Comparison of ENCODE assay signal across 8 mouse cellular contexts in the genomic region with DNA sequence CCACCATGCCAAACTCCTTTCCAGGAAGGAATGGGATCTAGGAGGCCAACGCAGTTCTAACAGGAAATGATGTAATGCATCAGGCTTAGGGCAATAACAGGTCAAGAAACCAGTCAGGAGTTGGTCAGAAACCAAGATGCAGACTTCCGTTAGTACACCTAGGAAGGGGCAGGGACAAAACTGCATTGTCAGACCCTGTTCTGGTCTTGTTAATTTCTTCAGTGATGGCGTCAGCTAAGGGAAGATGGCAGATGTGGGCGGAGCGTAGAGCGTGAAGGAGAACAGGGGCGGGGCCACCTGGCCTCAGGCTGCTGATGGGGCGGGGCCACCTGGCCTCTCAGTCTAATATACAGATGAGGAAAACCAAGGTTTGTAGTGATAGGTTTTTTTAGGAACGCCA. TPM values are rescaled to one million over a fixed set of nuclear protein-coding genes. Genes with fewer than 3 reads are reported as not detected.
DNase-seq lines count a peak whose midpoint lies in the region; ATAC-seq and TF ChIP-seq lines count a peak whose summit lies in the region.

No protein-coding gene starts in this region.

- peak; percentile 35 to 63; a peak in 3 of 4 replicates for ATAC-seq in hematopoietic stem cell, adult 5-6 weeks (replicated peaks in 1 of 2; ENCODE audit: insufficient read depth in 1 of 2, low FRiP score in 2 of 2, low TSS enrichment in 1 of 2, low read depth in 1 of 2, poor library complexity in 2 of 2, severe bottlenecking in 2 of 2)
- ATAC-seq in liver, embryonic 14.5 days (ENCODE audit: insufficient read depth): no peak; the same call in 1 of the 2 replicates
- ATAC-seq in stomach, postnatal 0 days (ENCODE audit: low FRiP score, low TSS enrichment): peak; percentile 16; the same call in 1 of the 2 replicates
- no peak for ATAC-seq in frontal cortex, adult (ENCODE audit: low TSS enrichment)

- DNase-seq in embryo, embryonic 10.5 days (ENCODE audit: low spot score): peak; percentile 59
- no peak for DNase-seq in embryo, embryonic 10 days (ENCODE audit: low spot score)
- DNase-seq in embryo, embryonic 11 days: peak; percentile 60
- DNase-seq in liver, embryonic 14.5 days (ENCODE audit: low read depth in 3 of 3, low spot score in 3 of 3): peak in 2 of 3 experiments; percentile 24 to 40
- DNase-seq in stomach, postnatal 0 days (ENCODE audit: low spot score): peak; percentile 43
- DNase-seq in cerebellum, postnatal 10 days: no peak

- H3K9me3 ChIP-seq in liver, embryonic 14.5 days (ENCODE audit: control insufficient read depth, low read length): no peaks in the 10 kb centered on the region
- no peaks in the 10 kb centered on the region for H3K9me3 ChIP-seq in stomach, postnatal 0 days (ENCODE audit: control insufficient read depth, low read length)

- H3K4me1 ChIP-seq in liver, embryonic 14.5 days (replicated peaks; ENCODE audit: control insufficient read depth in 2 of 2, insufficient read depth in 2 of 2, low read length in 1 of 2): peaks cover 0 to 13% of the 10 kb centered on the region in 2 experiments; a peak in 2 of 4 replicates
- H3K4me1 ChIP-seq in stomach, postnatal 0 days (replicated peaks; ENCODE audit: control insufficient read depth, insufficient read depth): no peaks in the 10 kb centered on the region

- no peak overlapping the region for H3K27ac ChIP-seq in liver, embryonic 14.5 days
- H3K27ac ChIP-seq in stomach, postnatal 0 days (replicated peaks): peak overlapping the region; percentile 70

- H3K27me3 ChIP-seq in liver, embryonic 14.5 days (ENCODE audit: control insufficient read depth, insufficient read depth, low read length): no peaks in the 10 kb centered on the region
- H3K27me3 ChIP-seq in stomach, postnatal 0 days (ENCODE audit: control insufficient read depth, insufficient read depth, low read length): no peaks in the 10 kb centered on the region

- peak overlapping the region; percentile 36 for H3K4me2 ChIP-seq in liver, embryonic 14.5 days (ENCODE audit: low read depth)
- peak overlapping the region; percentile 27 for H3K4me2 ChIP-seq in stomach, postnatal 0 days (replicated peaks; ENCODE audit: low read depth)

- WGBS in liver, embryonic 14.5 days (ENCODE audit: insufficient replicate concordance): 38% methylated on average over 9 of the region's 9 CpGs
- 64% methylated on average over 9 of the region's 9 CpGs for WGBS in stomach, postnatal 0 days

- no peaks in the 10 kb centered on the region for H3K36me3 ChIP-seq in liver, embryonic 14.5 days (replicated peaks; ENCODE audit: control insufficient read depth, insufficient read depth, low read depth)
- no peaks in the 10 kb centered on the region; the same call in 1 of the 2 replicates for H3K36me3 ChIP-seq in stomach, postnatal 0 days (ENCODE audit: control insufficient read depth, insufficient read depth, low read length)

- H3K9ac ChIP-seq in liver, embryonic 14.5 days (replicated peaks): no peak overlapping the region
- no peak overlapping the region for H3K9ac ChIP-seq in stomach, postnatal 0 days (ENCODE audit: low read length)

- no peak for TF ChIP-seq CTCF in liver, embryonic 14.5 days (IDR thresholded peaks at IDR 0.05; ENCODE audit: low read depth)
- TF ChIP-seq CTCF in stomach, postnatal 0 days (IDR thresholded peaks at IDR 0.05; ENCODE audit: low read depth): no peak

- H3K4me3 ChIP-seq in liver, embryonic 14.5 days (ENCODE audit: insufficient read depth in 1 of 2, low read depth in 2 of 2, low read length in 2 of 2): 0 out of 4 replicates have a peak overlapping the region, but pooled peaks of 1 of the 2 experiments have one; percentile 4
- H3K4me3 ChIP-seq in stomach, postnatal 0 days (ENCODE audit: low read depth, low read length): no peak overlapping the region

- no peak for TF ChIP-seq EP300 in liver, embryonic 14.5 days (IDR thresholded peaks at IDR 0.05; ENCODE audit: low read depth)
- TF ChIP-seq EP300 in stomach, postnatal 0 days (optimal IDR thresholded peaks at IDR 0.05): no peak

RNA-seq across cellular contexts. Expression of a gene that starts 28.5 kb away (rescaled TPM):
- 120 and 133 TPM in 2 replicates for total RNA-seq in hematopoietic stem cell, adult 5-6 weeks (2017)
- 88.2 and 99.7 TPM in 2 replicates for polyA plus RNA-seq in liver, embryonic 14.5 days (2012; rRNA removed)
- polyA plus RNA-seq in liver, embryonic 14.5 days (2014; fragmentation: Nextera tagmentation; extraction: Ambion mirVana): 187 and 202 TPM in 2 replicates
- 469 and 479 TPM in 2 replicates for polyA plus RNA-seq in stomach, postnatal 0 days (2015; fragmentation: Nextera tagmentation; extraction: Ambion mirVana)

RNA-seq across cellular contexts. Expression of a gene that starts 36.4 kb away (rescaled TPM):
- total RNA-seq in hematopoietic stem cell, adult 5-6 weeks (2017): 0.89 and 1.8 TPM in 2 replicates
- polyA plus RNA-seq in liver, embryonic 14.5 days (2012; rRNA removed): 0.70 and 1.2 TPM in 2 replicates
- polyA plus RNA-seq in liver, embryonic 14.5 days (2014; fragmentation: Nextera tagmentation; extraction: Ambion mirVana): 0.85 and 1.4 TPM in 2 replicates
- polyA plus RNA-seq in stomach, postnatal 0 days (2015; fragmentation: Nextera tagmentation; extraction: Ambion mirVana): 2.1 and 2.4 TPM in 2 replicates

RNA-seq across cellular contexts. Expression of a gene that starts 50.9 kb away (rescaled TPM):
- total RNA-seq in hematopoietic stem cell, adult 5-6 weeks (2017): 16.5 and 20.1 TPM in 2 replicates
- polyA plus RNA-seq in liver, embryonic 14.5 days (2012; rRNA removed): 3.2 and 3.7 TPM in 2 replicates
- polyA plus RNA-seq in liver, embryonic 14.5 days (2014; fragmentation: Nextera tagmentation; extraction: Ambion mirVana): 1.4 and 1.5 TPM in 2 replicates
- polyA plus RNA-seq in stomach, postnatal 0 days (2015; fragmentation: Nextera tagmentation; extraction: Ambion mirVana): 8.0 and 8.6 TPM in 2 replicates

RNA-seq across cellular contexts. Expression of a gene that starts 53.4 kb away (rescaled TPM):
- total RNA-seq in hematopoietic stem cell, adult 5-6 weeks (2017): 7.1 and 7.2 TPM in 2 replicates
- polyA plus RNA-seq in liver, embryonic 14.5 days (2012; rRNA removed): 3.0 and 3.3 TPM in 2 replicates
- polyA plus RNA-seq in liver, embryonic 14.5 days (2014; fragmentation: Nextera tagmentation; extraction: Ambion mirVana): 5.0 TPM in 2 replicates
- polyA plus RNA-seq in stomach, postnatal 0 days (2015; fragmentation: Nextera tagmentation; extraction: Ambion mirVana): 9.3 and 10.4 TPM in 2 replicates

Comparison
In these comparisons a context has a peak if more than half of its experiments do, and no peak if none do; other contexts are left out.
1. DNase-seq: peak in embryo, embryonic 10.5 days (single experiment), embryo, embryonic 11 days (single experiment), liver, embryonic 14.5 days (2 of 3) and stomach, postnatal 0 days (single experiment); none in embryo, embryonic 10 days (single experiment) and cerebellum, postnatal 10 days (0 of 2).
2. ATAC-seq: peak in hematopoietic stem cell, adult 5-6 weeks (2 of 2) and stomach, postnatal 0 days (single experiment); none in liver, embryonic 14.5 days (single experiment) and frontal cortex, adult (single experiment).